Mouse (Mus musculus): ENCODE results near the gene Gm20388.

DNA sequence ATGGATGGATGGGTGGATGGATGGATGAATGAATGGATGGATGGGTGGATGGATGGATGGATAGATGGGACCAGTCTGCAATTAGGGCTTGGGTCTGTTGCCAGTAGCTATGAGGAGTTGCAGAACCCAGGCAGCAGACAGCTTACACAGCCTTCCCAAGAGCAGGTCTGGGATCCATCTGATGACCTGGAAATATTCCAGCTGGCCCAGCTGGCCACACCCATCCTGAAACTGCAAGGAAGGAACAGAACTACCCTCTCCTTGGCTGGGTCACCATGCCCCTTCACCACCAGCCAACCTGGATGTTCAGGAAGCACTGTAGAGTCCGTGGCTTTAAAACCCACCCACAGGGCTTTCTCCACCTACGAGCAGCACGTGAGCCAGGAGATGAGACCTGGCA, 2240.9 kb downstream of the Gm20388 start:
- TF ChIP-seq POLR2A (IDR thresholded peaks at IDR 0.05; ENCODE audit: insufficient read depth, low read length) (no peak), CTCF (IDR thresholded peaks at IDR 0.05; ENCODE audit: low read depth, low read length) (no peak), EP300 (IDR thresholded peaks at IDR 0.05; ENCODE audit: insufficient read depth, low read depth, low read length) (no peak)

Data from ES-Bruce4 (cell line).